Mouse (Mus musculus): ENCODE measurements around the gene Tmem28. TPM values are rescaled to one million over a fixed set of nuclear protein-coding genes. Genes with fewer than 3 reads are reported as not detected.
A peak's percentile ranks its signal among the peaks of the same experiment; 100 is the strongest.

Tmem28 gene
- 0.99 and 1.5 TPM in 2 replicates for polyA plus RNA-seq (2015; fragmentation: Nextera tagmentation; extraction: Ambion mirVana)

GRCm38 (mm10) chrX:99820790-99821395 lies at the start of gene Tmem28:
Gene Tmem28 (plus strand): TSS chrX:99821021.
- H3K4me3 ChIP-seq: peak within 1 kb of the TSS; percentile 61
- H3K4me2 ChIP-seq: peak within 1 kb of the TSS; percentile 62
- H3K9ac ChIP-seq: peak within 1 kb of the TSS; percentile 70
- H3K27ac ChIP-seq (replicated peaks): peak within 1 kb of the TSS; percentile 76
- peak; percentile 12 for ATAC-seq (ENCODE audit: low read depth)
- peaks cover 23% of the 10 kb centered on the region; the same call in 1 of the 2 replicates for H3K4me1 ChIP-seq (replicated peaks)
- 22% methylated on average over 44 of the region's 82 CpGs for WGBS
- no peaks in the 10 kb centered on the region for H3K9me3 ChIP-seq
- H3K27me3 ChIP-seq: peaks cover 37% of the 10 kb centered on the region
- no peaks in the 10 kb centered on the region for H3K36me3 ChIP-seq

DNA sequence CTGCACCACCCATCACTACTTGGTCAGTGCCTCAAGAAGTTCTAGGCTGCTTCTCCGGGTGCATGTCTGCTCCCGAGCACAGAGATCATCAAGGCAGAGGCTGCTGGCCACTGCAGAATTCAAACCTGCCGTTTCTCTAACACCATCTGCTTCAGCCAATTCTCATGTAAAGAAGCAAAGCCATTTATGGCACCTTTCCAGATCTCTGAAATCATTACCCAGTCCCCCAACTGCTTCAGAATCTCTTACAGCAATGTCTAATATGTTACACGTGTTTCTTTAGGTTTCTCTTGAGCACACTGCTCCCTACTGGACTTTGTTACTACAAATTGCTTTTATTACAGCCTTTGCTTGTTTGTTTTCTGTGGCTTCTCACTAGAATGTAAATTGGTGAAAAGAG lies 40.5 kb upstream of the Tmem28 start:
- H3K9me3 ChIP-seq: no peaks in the 10 kb centered on the region
- 44% methylated on average over 4 of the region's 4 CpGs for whole genome bisulfite sequencing
- ATAC-seq (ENCODE audit: low read depth): no peak

DNA sequence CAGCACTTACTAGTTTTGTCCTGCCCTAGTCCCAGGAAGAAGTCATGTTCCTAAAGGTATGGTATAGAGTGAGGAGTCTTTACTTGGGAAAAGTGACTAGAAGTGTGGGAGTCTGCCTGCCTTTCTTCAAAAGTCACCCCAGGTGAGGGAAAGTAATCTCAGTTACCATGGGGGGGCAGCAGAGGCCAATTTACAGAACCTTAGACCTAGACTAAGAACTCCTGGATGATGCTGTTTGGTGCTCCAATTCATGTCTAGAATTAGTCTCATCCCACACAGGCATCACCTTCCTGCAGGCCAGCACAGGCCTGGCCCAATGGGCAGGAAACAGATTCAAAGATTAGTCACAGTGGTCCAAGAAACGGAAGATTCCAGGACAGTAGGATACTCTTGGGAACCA lies 12.4 kb upstream of the Tmem28 start:
- Histone ChIP-seq H3K4me1 (replicated peaks) (no peaks in the 10 kb centered on the region), H3K9ac (no peak overlapping the region), H3K36me3 (no peaks in the 10 kb centered on the region), H3K4me3 (no peak overlapping the region), H3K4me2 (no peak overlapping the region), H3K9me3 (no peaks in the 10 kb centered on the region), H3K27ac (replicated peaks) (no peak overlapping the region), H3K27me3 (peaks cover 8% of the 10 kb centered on the region)
- WGBS: 46% methylated on average over 1 of the region's 1 CpGs
- no peak for ATAC-seq (ENCODE audit: low read depth)

More for the DNA sequence above, 40.5 kb upstream of the Tmem28 start:
- Histone ChIP-seq H3K36me3 (no peaks in the 10 kb centered on the region), H3K4me3 (no peak overlapping the region), H3K27ac (replicated peaks) (no peak overlapping the region), H3K9ac (no peak overlapping the region), H3K4me2 (no peak overlapping the region), H3K27me3 (no peaks in the 10 kb centered on the region; the same call in 1 of the 2 replicates), H3K4me1 (replicated peaks) (no peaks in the 10 kb centered on the region)

- peak overlapping the region; percentile 70 for H3K9ac ChIP-seq
- H3K4me1 ChIP-seq (replicated peaks): peaks cover 23% of the 10 kb centered on the region; the same call in 1 of the 2 replicates
- H3K4me2 ChIP-seq: peak overlapping the region; percentile 62
- H3K27me3 ChIP-seq: peaks cover 42% of the 10 kb centered on the region
- 13% methylated on average over 21 of the region's 22 CpGs for WGBS
- H3K4me3 ChIP-seq: peak overlapping the region; percentile 61
- peak; percentile 79 for ATAC-seq (ENCODE audit: low read depth)
- H3K27ac ChIP-seq (replicated peaks): peak overlapping the region; percentile 76
- no peaks in the 10 kb centered on the region for H3K36me3 ChIP-seq
- H3K9me3 ChIP-seq: no peaks in the 10 kb centered on the region
Measured at GRCm38 (mm10) chrX:99819395-99819935, 1.4 kb upstream of the Tmem28 start.

DNA sequence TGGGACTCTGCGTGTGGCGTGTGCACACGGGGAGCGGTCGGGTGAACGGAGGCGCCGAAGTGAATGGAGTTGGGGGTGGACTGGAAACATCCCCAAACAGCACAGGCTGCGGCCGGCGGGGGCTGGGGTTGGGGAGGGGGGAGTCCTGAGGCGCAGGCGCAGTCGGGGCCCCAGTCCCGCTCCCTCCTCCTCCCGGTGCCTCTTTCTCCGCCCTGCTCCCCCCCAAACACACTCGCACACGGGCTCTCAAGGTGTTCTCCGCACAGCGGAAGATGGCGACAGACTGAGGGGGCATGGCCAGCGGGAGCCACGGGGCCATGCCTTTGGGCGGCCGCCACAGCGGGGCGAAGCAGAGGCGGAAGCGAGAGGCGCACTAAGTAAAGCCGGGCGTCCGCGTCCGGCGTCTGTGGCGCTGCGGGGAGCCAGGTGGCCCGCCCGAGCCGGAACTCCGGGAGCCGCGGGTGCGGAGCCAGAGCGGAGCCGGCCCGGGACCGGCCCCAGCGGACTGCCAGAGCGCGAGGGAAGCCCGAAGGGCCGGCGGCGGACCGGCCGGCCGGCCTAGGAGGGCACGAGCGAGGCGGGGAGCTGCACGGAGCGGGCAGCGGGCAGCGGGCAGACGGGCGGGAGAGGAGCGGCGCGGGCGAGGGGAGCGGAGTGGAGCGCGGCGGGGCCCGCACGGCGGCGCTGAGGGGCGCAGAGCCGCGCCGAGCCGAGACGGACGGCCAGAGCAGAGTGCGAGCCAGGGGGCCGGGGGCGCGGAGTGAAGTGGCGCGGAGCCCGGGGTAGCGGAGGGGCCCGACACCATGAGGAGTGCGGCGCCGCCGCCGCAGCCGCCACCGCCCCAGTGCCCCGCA lies 658 bp upstream of the Tmem28 start:
- H3K4me3 ChIP-seq: peak overlapping the region; percentile 61
- H3K27me3 ChIP-seq: peaks cover 37% of the 10 kb centered on the region
- H3K36me3 ChIP-seq: no peaks in the 10 kb centered on the region
- H3K27ac ChIP-seq (replicated peaks): peak overlapping the region; percentile 76
- H3K4me1 ChIP-seq (replicated peaks): peaks cover 23% of the 10 kb centered on the region; the same call in 1 of the 2 replicates
- H3K9ac ChIP-seq: peak overlapping the region; percentile 70
- peak; percentile 90 for ATAC-seq (ENCODE audit: low read depth)
- WGBS: 14% methylated on average over 70 of the region's 105 CpGs
- no peaks in the 10 kb centered on the region for H3K9me3 ChIP-seq
- H3K4me2 ChIP-seq: peak overlapping the region; percentile 62

- Histone ChIP-seq H3K4me3 (no peak overlapping the region), H3K36me3 (no peaks in the 10 kb centered on the region), H3K4me2 (no peak overlapping the region), H3K4me1 (replicated peaks) (no peaks in the 10 kb centered on the region), H3K9me3 (no peaks in the 10 kb centered on the region), H3K27me3 (peaks cover 13% of the 10 kb centered on the region), H3K27ac (replicated peaks) (no peak overlapping the region), H3K9ac (no peak overlapping the region)
- no peak for ATAC-seq (ENCODE audit: low read depth)
- WGBS: 5% methylated on average over 2 of the region's 2 CpGs
Measured at GRCm38 (mm10) chrX:99842090-99842489, 21.3 kb downstream of the Tmem28 start.

DNA sequence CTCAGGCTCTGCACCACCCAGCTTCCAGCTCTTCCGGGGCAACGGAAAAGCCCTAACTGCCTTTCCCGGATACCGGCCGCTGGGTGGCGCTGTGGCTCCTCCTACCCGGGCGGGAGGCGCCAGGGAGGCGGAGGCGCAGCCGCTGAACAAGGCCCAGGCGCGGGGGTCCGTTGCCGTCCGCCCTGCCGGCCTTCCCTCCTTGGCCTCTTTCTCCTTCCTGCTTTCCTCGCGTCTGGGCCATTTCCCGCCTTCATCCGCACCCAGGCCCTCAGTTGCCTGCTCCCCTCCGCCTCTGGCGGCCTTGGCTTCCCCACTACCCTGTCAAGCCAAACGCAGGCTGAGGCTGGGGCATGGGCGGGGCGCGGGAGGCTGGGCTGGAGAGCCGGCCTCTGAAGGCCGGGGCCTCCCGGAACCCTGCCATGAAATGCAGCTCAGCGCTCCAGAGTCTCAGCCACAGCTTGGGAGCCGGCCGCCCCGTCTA lies 32.5 kb downstream of the Tmem28 start:
- H3K36me3 ChIP-seq: no peaks in the 10 kb centered on the region
- peak overlapping the region; percentile 58 for H3K9ac ChIP-seq
- H3K4me3 ChIP-seq: peak overlapping the region; percentile 29
- H3K4me1 ChIP-seq (replicated peaks): no peaks in the 10 kb centered on the region
- peak; percentile 79 for ATAC-seq (ENCODE audit: low read depth)
- peaks cover 63% of the 10 kb centered on the region for H3K27me3 ChIP-seq
- 12% methylated on average over 35 of the region's 35 CpGs for WGBS
- peak overlapping the region; percentile 38; the same call in 1 of the 2 replicates for H3K27ac ChIP-seq (replicated peaks)
- no peaks in the 10 kb centered on the region for H3K9me3 ChIP-seq
- H3K4me2 ChIP-seq: peak overlapping the region; percentile 48

GRCm38 (mm10) chrX:99853834-99854233 lies 33.0 kb downstream of the Tmem28 start:
- Histone ChIP-seq H3K4me3 (no peak overlapping the region), H3K4me1 (replicated peaks) (no peaks in the 10 kb centered on the region), H3K9ac (peak overlapping the region; percentile 58), H3K36me3 (no peaks in the 10 kb centered on the region), H3K27ac (replicated peaks) (peak overlapping the region; percentile 38; the same call in 1 of the 2 replicates), H3K9me3 (no peaks in the 10 kb centered on the region), H3K4me2 (peak overlapping the region; percentile 48), H3K27me3 (peaks cover 65% of the 10 kb centered on the region)
- 30% methylated on average over 3 of the region's 3 CpGs for WGBS
- ATAC-seq (ENCODE audit: low read depth): no peak; the same call in 1 of the 2 replicates

GRCm38 (mm10) chrX:99872228-99872627 lies 51.4 kb downstream of the Tmem28 start:
- H3K27ac ChIP-seq (replicated peaks): no peak overlapping the region

GRCm38 (mm10) chrX:99872632-99873201 lies 51.9 kb downstream of the Tmem28 start:
- no peak overlapping the region for H3K4me2 ChIP-seq
- H3K9me3 ChIP-seq: no peaks in the 10 kb centered on the region
- no peak overlapping the region for H3K4me3 ChIP-seq
- H3K4me1 ChIP-seq (replicated peaks): no peaks in the 10 kb centered on the region
- no peaks in the 10 kb centered on the region for H3K36me3 ChIP-seq
- H3K9ac ChIP-seq: no peak overlapping the region
- 75% methylated on average over 3 of the region's 3 CpGs for WGBS
- peaks cover 16% of the 10 kb centered on the region; the same call in 1 of the 2 replicates for H3K27me3 ChIP-seq
- no peak for ATAC-seq (ENCODE audit: low read depth)
- no peak overlapping the region for H3K27ac ChIP-seq (replicated peaks)

More at GRCm38 (mm10) chrX:99872228-99872627, 51.4 kb downstream of the Tmem28 start:
- Histone ChIP-seq H3K27me3 (peaks cover 13% of the 10 kb centered on the region; the same call in 1 of the 2 replicates), H3K36me3 (no peaks in the 10 kb centered on the region), H3K4me2 (no peak overlapping the region), H3K9me3 (no peaks in the 10 kb centered on the region), H3K9ac (no peak overlapping the region), H3K4me3 (no peak overlapping the region), H3K4me1 (replicated peaks) (no peaks in the 10 kb centered on the region)
- WGBS: 83% methylated on average over 4 of the region's 4 CpGs
- ATAC-seq (ENCODE audit: low read depth): no peak

DNA sequence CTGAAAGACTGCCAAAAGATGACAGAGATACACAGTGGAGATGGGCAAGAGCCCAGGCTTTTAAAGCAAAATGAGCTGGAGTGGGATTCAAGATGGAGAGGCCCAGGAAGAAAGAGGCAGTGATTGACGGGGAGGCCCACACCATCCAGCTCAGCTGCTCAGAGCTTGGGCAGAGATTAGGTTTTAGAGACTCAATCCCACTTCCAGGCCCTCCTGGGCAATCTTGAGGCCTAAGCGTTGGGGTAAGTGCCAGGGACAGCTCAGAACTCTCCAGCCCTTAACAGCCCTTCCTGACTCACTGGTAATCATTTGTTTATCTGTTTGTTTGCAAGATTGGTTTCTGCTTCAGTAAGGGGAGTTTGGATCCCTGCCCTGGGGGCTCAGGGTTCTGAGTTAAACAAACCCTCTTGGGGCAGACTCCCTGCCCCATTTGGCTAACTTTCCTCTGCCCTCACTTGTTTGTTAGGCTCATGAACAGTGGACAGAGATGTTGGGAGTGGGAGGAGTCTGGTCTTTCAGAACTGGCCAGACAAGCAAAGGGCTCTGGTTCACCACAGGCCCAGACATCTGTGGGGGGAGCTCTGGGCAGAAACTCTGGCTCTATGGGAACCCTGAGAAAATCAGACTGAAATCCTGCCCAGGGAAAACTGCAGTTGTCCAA lies 52.6 kb downstream of the Tmem28 start:
- Histone ChIP-seq H3K27ac (replicated peaks) (no peak overlapping the region), H3K27me3 (peaks cover 9% of the 10 kb centered on the region; the same call in 1 of the 2 replicates), H3K4me2 (no peak overlapping the region), H3K36me3 (no peaks in the 10 kb centered on the region), H3K4me1 (replicated peaks) (no peaks in the 10 kb centered on the region), H3K9ac (no peak overlapping the region), H3K9me3 (no peaks in the 10 kb centered on the region), H3K4me3 (no peak overlapping the region)
- no peak for ATAC-seq (ENCODE audit: low read depth)
- WGBS: 76% methylated on average over 2 of the region's 2 CpGs

Data from neural tube, embryonic 13.5 days (tissue).